Mouse (Mus musculus) T-helper 1 cell (primary cell): ENCODE measurements around the gene Syde2.

Source experiments
- in situ Hi-C: fragments of 300-600 bp; cut with MboI, MseI; formaldehyde crosslinking; loops from one replicate; pipeline ENCODE4 v1.15.1; 2025; ENCODE audit warnings: high pct_unique_total_duplicates

The Syde2 gene

DNA sequence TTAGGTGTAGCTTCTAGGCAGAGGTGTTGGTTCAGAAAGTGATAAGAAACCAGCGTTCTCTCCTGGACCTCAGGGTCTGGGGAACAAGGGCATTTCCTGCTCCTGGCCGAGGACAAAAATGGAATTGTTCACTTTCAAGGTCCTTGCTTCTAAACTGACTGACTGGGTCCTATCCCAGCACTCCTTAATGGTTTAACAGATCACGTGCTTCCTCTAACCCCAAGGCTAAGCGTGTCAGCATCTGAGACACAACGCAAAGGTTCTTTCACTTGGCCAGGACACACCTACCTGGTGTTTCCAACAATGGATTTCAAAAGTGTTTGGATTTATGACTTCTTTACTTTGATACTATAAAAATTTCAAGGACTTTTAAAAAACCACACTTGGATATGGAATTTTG is 62.3 kb downstream of the Syde2 start:
- in situ Hi-C loops, result loop anchor here (10.0 kb wide), 1 partner anchor 935 kb away; the partner anchor contains the start of gene Odf2l

GRCm38 (mm10) chr3:146051277-146052007 is 63.8 kb downstream of the Syde2 start:
- in situ Hi-C loops, result no loop called here

GRCm38 (mm10) chr3:146053082-146053814 is 65.6 kb downstream of the Syde2 start:
- in situ Hi-C loops, result no loop called here

DNA sequence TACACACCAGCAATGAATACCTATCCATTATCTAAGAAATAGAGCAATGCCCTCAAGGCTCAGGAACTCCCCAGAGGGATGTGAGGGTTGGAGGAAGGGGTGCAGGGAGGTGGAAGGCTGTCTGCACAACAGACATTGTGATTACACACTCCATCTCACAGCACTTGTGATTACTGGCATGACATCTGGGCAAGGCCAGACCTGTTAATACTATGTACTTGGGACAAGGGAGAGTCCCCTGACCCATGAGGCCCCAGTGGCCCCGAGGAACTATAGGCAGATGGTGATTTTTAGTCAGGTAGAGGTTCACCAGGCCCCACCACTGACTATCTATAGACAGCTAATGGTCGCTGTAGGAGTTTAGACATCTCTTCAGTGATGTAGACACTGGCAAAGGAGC is 66.2 kb downstream of the Syde2 start:
- in situ Hi-C loops, result no loop called here

DNA sequence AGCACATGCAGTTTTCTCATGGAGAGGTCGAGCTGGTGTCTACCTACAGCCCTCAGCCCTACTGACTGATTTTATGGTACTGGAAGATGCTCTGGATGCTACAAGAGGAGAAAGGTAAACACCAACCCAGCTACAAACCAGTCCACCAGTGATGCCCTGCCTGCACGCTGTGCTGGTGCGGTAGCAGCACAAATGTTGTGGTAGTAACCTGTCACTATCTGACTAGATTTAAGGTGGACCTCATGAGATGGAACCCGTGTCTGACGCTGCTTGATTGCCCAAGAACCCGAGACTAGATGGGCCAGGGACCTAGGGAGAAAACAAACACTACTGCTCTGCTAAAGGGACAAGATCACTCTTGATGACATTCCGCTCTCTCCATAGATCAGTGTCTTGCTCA is 69.5 kb downstream of the Syde2 start:
- in situ Hi-C loops, result loop anchor here (5.0 kb wide), 1 partner anchor 120 kb away; no protein-coding TSS in a partner anchor

DNA sequence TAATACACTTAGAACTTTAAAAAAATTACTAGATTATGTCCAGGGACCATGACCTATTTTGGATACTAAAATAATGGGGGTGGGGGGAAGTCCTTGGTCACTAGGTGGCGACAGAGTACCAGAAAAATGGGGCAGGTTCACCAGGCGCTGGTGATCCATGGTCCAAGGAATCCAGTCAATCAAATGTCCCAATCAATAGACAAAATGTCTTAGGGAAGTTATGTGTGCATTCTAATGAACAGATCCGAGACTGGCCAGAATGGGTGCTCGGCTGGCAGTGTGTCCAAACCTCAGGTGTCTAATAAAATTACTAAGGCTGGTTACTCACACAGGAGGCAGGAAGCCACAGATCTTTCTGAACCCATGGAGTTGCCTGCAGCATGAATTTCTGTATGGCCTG is 70.6 kb downstream of the Syde2 start:
- in situ Hi-C loops, result loop anchor here (5.0 kb wide), 1 partner anchor 119 kb away; no protein-coding TSS in a partner anchor

DNA sequence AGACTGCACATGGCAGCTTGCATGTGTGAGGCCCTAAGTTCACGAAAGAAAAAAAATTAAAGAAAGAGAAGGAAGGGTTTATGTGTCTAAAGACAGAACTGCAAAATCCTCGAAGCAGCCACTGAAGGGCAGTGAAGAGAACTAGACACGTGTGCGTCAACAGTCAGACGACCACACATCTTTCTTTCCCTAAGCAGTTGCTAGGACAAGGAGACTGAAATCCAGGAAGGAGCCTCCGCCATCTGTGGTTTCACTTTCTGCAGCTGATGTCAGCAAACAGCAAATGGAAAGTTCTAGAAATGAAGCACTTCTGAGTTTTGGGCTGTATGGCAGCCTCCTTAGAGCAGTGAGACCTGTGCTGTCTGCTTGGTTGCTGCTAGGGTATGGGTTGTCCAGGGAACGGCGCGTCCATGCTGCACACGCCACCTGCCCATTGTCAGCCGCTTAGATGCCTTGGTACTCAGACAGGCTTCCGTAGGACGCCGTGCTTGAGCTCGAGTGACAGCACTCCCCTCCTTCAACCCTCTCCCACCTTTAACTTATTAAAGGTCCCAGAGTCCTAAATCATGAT is 71.8 kb downstream of the Syde2 start:
- in situ Hi-C loops, result loop anchor here (5.0 kb wide), 1 partner anchor 118 kb away; no protein-coding TSS in a partner anchor

- in situ Hi-C loops, result no loop called here
Measured at GRCm38 (mm10) chr3:146063146-146063545, 75.5 kb downstream of the Syde2 start.

- in situ Hi-C loops, result no loop called here
Measured at GRCm38 (mm10) chr3:146069276-146069675, 81.6 kb downstream of the Syde2 start.
